Mouse (Mus musculus) hindlimb bud, embryonic 11.5 days (tissue): ENCODE measurements around the gene Syn2.
"Not testable (repeated sequence)": the region's sequence is repeated elsewhere in the genome, so short reads cannot be mapped to it uniquely, and the experiment has no call there.

Experiments used
- DNase-seq: peaks from one replicate; pipeline ENCODE4 v3.0.0-alpha.2; 2012; ENCODE audit warnings: low read depth, low spot score; ENCODE audit errors: extremely low spot score

Gene Syn2

GRCm38 (mm10) chr6:115174845-115175244 lies 40.1 kb downstream of the Syn2 start:
- DNase-seq = peak; percentile 8

DNA sequence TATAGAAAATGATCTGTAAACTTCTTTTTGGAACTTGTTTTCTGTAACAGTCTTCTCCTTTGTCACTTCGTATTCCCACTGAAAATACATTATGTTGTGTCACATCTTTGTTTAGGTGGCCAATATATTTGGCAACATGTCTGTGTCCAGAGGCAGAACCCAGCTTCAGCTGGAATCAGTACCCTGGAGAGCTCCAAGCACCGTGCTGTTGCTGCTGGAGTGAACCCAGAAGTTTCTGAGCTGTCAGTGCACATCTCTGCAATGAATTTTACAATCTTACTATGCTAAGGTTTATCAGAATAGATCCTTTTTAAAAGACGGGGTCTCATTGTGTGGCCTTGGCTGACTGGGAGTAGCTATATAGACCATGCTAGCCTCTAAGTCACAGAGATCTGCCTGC lies 44.1 kb downstream of the Syn2 start:
- DNase-seq = peak; percentile 41

GRCm38 (mm10) chr6:115181094-115181493 lies 46.4 kb downstream of the Syn2 start:
- DNase-seq = no peak

- DNase-seq = no peak
These were observed 56.4 kb downstream of the Syn2 start for GRCm38 (mm10) chr6:115191111-115191510.

DNA sequence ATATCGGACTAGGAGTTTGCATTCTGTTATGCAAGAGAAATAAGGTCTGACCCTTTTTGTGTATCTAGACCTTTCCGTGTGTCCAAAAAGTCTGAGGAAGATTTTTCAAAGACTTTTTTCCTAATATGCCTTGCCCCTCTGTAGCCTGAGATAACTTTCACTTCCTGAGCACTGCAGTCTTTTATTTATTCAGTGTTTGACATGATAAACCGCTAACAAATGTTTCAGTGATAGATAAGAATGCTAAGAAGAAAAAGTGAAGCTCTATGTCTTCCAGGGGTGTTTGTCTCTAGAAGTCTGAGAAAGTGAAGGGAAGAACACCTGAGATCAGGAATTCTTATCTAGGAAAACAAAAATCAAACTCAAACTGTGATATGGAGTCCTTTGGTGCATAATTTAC lies 66.1 kb downstream of the Syn2 start:
- DNase-seq = no peak

GRCm38 (mm10) chr6:115203029-115203428 lies 68.3 kb downstream of the Syn2 start:
- no peak for DNase-seq

DNA sequence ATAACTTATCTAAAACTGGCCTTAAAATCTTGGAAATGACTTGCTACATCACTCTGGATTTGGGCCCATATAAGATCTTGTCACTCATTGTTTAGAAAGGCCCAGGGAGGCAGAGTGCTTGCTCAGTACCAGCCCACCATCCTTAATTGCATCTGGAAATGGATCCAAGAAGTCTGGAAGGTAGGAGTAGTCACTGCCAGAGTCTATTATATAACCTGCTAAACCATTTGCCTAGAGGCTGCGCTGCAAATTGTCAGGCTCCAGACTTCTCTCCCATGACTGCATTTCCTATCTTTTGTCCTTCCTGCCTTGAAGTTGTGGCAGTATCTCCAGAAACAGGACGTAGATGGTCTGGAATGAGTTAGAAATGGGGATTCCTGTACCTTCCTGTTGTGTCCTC lies 75.5 kb downstream of the Syn2 start:
- DNase-seq = no peak

DNA sequence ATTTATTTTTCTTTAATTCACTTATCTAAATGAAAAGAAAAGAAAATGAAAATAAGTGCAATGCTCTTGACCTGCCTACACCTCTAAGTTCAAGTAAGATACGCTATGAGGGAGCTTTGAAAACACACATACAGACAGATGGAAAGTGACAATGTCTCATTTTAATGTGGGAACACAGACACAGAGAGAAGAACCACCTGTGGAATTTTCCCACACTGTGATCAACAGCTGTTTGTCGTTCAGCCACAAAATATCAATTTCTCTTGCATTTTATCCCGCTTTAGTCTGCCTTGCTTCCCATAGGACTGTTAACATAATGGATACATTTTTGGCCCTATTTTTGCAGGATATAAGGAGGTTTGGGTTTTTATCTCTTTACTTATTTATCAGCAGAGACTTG lies 76.1 kb downstream of the Syn2 start:
- no peak for DNase-seq

DNA sequence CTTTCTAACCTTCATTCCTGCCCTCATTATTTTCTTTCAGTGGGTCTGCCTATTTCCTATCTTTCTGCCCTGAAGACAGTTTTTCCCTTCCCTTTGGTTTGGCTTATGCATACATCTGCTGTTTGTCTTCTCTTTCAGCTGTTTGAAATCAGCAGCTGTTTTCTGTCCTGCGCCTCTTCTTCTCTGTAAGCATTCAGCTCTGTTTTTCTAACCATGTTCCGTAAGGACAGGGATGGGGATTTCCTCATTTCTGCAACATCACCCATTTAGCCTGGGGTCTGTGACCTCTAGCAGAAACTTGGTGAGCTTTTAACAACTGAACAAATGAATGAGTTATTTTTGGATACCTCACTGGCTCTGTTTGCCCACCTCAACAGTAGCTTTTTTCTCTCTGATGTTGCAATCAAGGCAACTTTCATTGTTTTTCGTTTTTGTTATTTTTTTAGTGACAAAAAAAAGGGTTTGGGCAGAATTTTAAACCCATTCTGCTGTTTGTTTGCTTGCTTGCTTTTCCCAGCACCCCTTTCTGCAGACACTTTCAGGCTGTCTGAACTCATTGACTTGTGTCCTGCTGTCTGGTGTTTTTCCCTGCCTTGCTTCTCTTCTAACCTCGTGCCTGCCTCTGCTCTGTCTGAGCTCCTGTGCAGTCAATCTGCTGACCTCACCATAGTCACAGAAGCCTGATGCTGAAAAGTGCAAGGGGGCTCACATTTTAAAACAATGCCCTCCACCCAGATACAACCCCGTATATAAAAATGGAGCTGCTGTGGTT lies 77.6 kb downstream of the Syn2 start:
- no peak for DNase-seq

- no peak for DNase-seq
These were observed 78.4 kb downstream of the Syn2 start for GRCm38 (mm10) chr6:115213129-115213528.

DNA sequence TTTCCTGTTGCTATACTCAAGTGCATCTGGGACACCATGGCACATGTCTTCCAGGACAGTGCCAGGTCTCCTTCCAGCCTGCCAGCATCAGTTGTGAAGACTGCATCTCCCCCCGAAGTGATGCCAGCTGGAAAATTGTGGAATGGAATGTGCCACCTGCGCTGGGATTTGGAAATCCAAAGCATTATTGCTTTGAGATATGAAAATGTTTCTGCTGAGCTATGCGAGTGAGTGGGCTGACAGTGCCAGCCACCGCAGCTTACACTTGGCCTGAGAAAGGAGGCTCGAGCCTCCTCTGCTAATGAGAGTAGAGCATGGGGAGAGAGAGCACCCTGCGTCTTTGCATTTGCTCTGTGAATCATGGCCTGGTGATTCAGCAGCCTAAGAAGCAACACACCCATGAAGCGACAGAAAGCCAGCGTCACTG lies 86.5 kb downstream of the Syn2 start:
- no peak for DNase-seq

DNA sequence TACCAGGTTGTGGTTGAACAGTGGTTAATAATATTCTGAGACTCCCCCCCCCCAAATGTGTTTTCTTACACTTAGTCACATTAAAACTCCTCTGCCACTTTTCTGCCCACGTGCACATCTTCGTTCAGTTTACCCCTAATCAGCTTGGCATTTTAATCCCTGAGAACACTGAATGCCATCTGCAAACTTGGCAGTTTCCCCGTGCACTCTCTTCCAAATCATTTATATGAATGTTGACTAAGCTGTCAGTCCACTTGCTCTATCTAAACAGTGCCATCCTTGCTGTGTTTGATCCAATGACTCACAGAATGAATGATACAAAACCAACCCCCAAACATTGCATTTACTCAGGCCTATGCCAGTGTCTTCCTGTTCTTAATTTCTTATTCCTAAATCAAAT lies 90.8 kb downstream of the Syn2 start:
- DNase-seq = no peak

DNA sequence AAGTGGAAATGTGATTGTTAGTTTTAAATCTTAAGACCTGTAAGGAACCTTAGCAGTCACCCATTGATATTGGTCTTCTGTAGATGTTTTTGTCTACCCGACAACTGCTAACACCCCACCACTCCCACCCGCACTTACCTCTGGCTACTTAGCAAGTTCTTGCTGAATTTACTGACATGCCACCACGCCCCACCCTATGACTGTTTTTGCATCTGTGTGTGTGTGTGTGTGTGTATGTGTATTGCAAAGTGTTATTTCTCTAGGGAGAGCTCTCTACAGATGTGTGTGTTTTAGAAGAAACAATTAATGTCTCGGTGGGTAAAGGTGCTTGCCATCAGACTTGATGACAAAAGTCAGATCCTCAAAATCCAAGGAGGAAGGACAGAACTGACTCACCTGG lies 92.3 kb downstream of the Syn2 start, which contains the start of gene Gm17482:
TSS of gene Gm17482 (plus strand) at position 301 of the 400 bp plus-strand sequence.
- DNase-seq = no peak

- peak; percentile 73 for DNase-seq
These were observed 92.8 kb downstream of the Syn2 start for GRCm38 (mm10) chr6:115227529-115227928.

- DNase-seq = no peak
These were observed 95.9 kb downstream of the Syn2 start for GRCm38 (mm10) chr6:115230557-115230956.

- DNase-seq = no peak
These were observed 97.1 kb downstream of the Syn2 start for GRCm38 (mm10) chr6:115231836-115232235.

DNA sequence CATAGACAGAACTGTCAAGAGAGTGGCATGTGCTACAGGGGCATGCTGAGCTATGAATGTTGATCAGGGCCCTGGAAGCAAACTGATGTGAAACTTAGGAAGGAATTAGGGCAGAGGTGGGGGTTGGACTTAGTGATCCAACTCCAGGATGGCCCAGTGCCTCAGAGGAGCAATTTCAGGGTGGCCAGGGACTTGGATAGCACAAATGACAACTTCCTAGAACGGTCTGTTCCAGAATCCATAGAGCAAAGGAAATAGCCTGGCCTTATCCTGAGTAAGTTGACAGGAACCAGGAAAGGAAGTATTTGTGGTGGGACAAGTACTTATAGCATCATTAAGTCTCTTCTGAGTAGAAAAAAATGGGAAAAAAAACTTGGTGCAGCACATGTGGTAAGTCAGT lies 97.9 kb downstream of the Syn2 start:
- no peak for DNase-seq

DNA sequence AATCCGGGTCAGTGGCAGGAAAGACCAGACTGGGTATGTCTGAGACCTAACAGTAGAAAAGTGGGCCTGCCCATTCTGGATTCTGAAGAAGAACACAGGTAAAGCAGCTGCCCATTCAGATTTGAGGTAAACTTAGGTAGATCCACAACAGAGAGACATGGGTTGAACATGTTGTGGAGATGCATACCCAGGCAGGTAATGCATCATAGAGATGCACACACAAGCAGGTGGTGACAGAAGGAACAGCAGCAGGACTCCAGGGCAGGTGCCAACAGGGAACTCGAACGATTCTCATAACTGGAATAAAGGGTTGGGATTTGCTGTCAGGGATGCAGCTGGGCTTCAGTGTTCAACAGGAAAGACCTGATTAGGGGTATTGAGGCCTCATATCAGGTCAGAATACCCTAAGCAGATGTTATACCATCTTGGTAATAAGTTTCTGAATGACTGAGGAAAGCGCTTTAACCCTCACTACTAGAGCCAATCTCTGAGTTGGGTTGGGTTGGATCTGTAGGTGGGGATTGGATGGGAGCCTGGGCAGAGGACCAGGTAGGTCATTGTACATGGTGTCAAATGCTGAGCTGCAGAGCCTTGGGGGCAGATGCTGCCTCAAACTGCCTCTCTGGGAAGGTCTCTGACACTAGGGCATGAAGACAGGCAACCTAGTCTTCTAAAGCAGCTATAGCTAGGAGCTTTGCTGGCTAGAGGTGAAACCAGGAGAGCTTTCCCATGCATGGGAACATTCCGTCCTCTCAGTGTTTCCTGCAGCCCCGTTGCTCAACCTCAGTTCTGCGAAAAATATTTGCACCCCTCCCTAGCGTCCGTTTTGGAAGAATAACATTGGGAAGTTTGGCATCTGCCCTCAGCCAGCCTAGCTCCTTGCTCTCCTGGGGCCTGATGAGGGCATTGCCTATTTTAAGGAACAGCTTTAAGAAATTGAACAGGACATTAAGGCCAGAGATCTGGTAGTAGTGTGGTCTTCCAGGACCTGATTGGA lies 103.6 kb downstream of the Syn2 start:
- no peak for DNase-seq

DNA sequence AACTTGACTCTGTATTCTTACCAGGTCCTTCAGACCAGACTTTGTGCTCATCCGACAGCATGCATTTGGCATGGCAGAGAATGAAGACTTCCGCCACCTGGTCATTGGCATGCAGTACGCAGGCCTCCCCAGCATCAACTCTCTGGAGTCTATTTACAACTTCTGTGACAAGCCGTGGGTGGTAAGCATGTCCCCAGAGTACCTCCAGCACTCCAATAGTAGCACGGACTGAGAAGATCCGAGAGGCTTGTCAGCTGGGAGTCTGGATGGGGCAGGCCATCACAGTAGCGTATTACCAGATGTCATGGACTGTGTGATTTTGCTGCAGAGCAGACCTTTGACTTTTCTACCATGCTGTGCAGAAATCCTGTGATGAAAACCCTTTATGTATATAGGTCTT lies 104.6 kb downstream of the Syn2 start:
- no peak for DNase-seq

DNA sequence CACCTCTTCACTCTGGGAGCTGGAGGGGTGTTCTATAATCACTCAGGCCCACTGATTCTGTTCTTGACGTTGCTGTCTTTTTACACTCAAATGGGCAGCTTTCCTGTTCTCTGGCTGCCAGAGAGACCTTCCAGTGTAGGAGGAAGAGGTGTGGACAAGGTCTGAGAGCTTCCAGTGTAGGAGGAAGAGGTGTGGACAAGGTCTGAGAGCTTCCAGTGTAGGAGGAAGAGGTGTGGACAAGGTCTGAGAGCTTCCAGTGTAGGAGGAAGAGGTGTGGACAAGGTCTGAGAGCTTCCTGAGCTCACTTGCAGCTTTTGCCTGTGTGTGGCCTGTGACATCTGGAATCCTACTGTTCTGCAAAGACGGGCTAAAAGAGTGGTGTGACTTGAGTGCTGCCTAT lies 105.7 kb downstream of the Syn2 start:
- not testable (repeated sequence) for DNase-seq

- no peak for DNase-seq
These were observed 106.5 kb downstream of the Syn2 start for GRCm38 (mm10) chr6:115241131-115241699.
